Mouse (Mus musculus) cerebellum, adult 11 months (tissue): ENCODE results near the gene Plxna2.

ENCODE experiments used
- DNase-seq: peaks from one replicate; pipeline ENCODE4 v3.0.0; 2022

Plxna2 gene

GRCm38 (mm10) chr1:194714138-194715031 lies 96.4 kb downstream of the Plxna2 start:
- DNase-seq: peak; percentile 10

GRCm38 (mm10) chr1:194717451-194717874 lies 99.4 kb downstream of the Plxna2 start:
- no peak for DNase-seq

GRCm38 (mm10) chr1:194720406-194720805 lies 102.4 kb downstream of the Plxna2 start:
- no peak for DNase-seq

GRCm38 (mm10) chr1:194721260-194721659 lies 103.2 kb downstream of the Plxna2 start:
- DNase-seq: no peak

GRCm38 (mm10) chr1:194722329-194722728 lies 104.3 kb downstream of the Plxna2 start:
- DNase-seq: peak; percentile 52

GRCm38 (mm10) chr1:194734836-194735235 lies 116.8 kb downstream of the Plxna2 start:
- no peak for DNase-seq

GRCm38 (mm10) chr1:194739894-194740293 lies 121.9 kb downstream of the Plxna2 start:
- DNase-seq: peak; percentile 22

- DNase-seq: no peak
Observed at GRCm38 (mm10) chr1:194742901-194743422, 124.9 kb downstream of the Plxna2 start.

GRCm38 (mm10) chr1:194745177-194745934 lies 127.3 kb downstream of the Plxna2 start:
- no peak for DNase-seq

- DNase-seq: peak; percentile 25
Observed at GRCm38 (mm10) chr1:194746332-194747249, 128.6 kb downstream of the Plxna2 start.

GRCm38 (mm10) chr1:194747258-194747657 lies 129.2 kb downstream of the Plxna2 start:
- DNase-seq: no peak

GRCm38 (mm10) chr1:194753168-194753567 lies 135.2 kb downstream of the Plxna2 start:
- DNase-seq: peak; percentile 24

- no peak for DNase-seq
Observed at GRCm38 (mm10) chr1:194756001-194756400, 138.0 kb downstream of the Plxna2 start.

- no peak for DNase-seq
Observed at GRCm38 (mm10) chr1:194756409-194756808, 138.4 kb downstream of the Plxna2 start.

- no peak for DNase-seq
Observed at GRCm38 (mm10) chr1:194756863-194757262, 138.8 kb downstream of the Plxna2 start.

GRCm38 (mm10) chr1:194761432-194762212 lies 143.6 kb downstream of the Plxna2 start:
- DNase-seq: no peak

- no peak for DNase-seq
Observed at GRCm38 (mm10) chr1:194762896-194763295, 144.9 kb downstream of the Plxna2 start.

GRCm38 (mm10) chr1:194764951-194765350 lies 146.9 kb downstream of the Plxna2 start:
- no peak for DNase-seq

GRCm38 (mm10) chr1:194768799-194769198 lies 150.8 kb downstream of the Plxna2 start:
- no peak for DNase-seq

- DNase-seq: no peak
Observed at GRCm38 (mm10) chr1:194772053-194772452, 154.0 kb downstream of the Plxna2 start.

GRCm38 (mm10) chr1:194773899-194774298 lies 155.9 kb downstream of the Plxna2 start:
- DNase-seq: no peak

- DNase-seq: no peak
Observed at GRCm38 (mm10) chr1:194774350-194774749, 156.3 kb downstream of the Plxna2 start.
